Mouse (Mus musculus): ENCODE data around the gene Sox13. TPM values are rescaled to one million over a fixed set of nuclear protein-coding genes. Genes with fewer than 3 reads are reported as not detected.

Gene Sox13
- polyA plus RNA-seq, 1 experiment from 2014 or later, result 6.0 TPM

DNA sequence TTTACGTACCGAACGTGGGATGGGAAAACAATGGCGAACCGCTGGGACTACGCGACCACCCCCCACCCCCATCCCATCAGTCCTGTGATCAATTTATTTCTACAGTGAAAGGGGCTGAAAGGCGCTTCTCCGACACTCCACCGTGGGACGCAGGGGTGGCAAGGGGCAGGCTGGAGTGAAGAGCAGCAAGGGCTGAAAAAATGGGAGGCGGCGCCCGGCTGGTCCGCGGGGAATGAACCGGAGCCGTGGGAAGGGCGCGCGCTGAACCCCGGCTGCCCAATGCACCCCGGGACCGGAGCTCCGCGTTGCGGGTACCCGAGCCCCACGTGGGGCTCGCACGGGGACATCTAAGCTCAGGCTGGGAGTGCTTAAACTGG, 1.0 kb downstream of the Sox13 start:
- H3K4me2 ChIP-seq, result peak overlapping the region; percentile 100
- H3K4me3 ChIP-seq, result peak overlapping the region; percentile 78
- H3K27me3 ChIP-seq, result no peaks in the 10 kb centered on the region
- no peaks in the 10 kb centered on the region for H3K9me3 ChIP-seq
- ATAC-seq (ENCODE audit: low FRiP score, low read depth), result no peak
- H3K27ac ChIP-seq (replicated peaks), result peak overlapping the region; percentile 88
- under 1% methylated on average over 30 of the region's 31 CpGs for WGBS
- H3K9ac ChIP-seq, result peak overlapping the region; percentile 77
- H3K36me3 ChIP-seq, result no peaks in the 10 kb centered on the region
- H3K4me1 ChIP-seq (replicated peaks), result peaks cover 24% of the 10 kb centered on the region

GRCm38 (mm10) chr1:133422615-133423161, 1.5 kb downstream of the Sox13 start:
- ATAC-seq (ENCODE audit: low FRiP score, low read depth), result no peak
- Histone ChIP-seq H3K27me3 (no peaks in the 10 kb centered on the region), H3K4me3 (peak overlapping the region; percentile 78), H3K4me1 (replicated peaks) (peaks cover 29% of the 10 kb centered on the region), H3K4me2 (peak overlapping the region; percentile 100), H3K36me3 (no peaks in the 10 kb centered on the region), H3K27ac (replicated peaks) (peak overlapping the region; percentile 88; the same call in 1 of the 2 replicates), H3K9ac (peak overlapping the region; percentile 77), H3K9me3 (no peaks in the 10 kb centered on the region)
- under 1% methylated on average over 29 of the region's 29 CpGs for WGBS

- H3K4me1 ChIP-seq (replicated peaks), result peaks cover 34% of the 10 kb centered on the region
- peak overlapping the region; percentile 78 for H3K4me3 ChIP-seq
- no peak for ATAC-seq (ENCODE audit: low FRiP score, low read depth)
- H3K27me3 ChIP-seq, result no peaks in the 10 kb centered on the region
- H3K9ac ChIP-seq, result peak overlapping the region; percentile 77
- 0 out of 2 replicates have a peak overlapping the region, but pooled peaks have one; percentile 12 for H3K27ac ChIP-seq (replicated peaks)
- 28% methylated on average over 16 of the region's 16 CpGs for whole genome bisulfite sequencing
- H3K4me2 ChIP-seq, result peak overlapping the region; percentile 100
- H3K9me3 ChIP-seq, result no peaks in the 10 kb centered on the region
- H3K36me3 ChIP-seq, result no peaks in the 10 kb centered on the region
These were observed 2.1 kb downstream of the Sox13 start for GRCm38 (mm10) chr1:133421975-133422570.

GRCm38 (mm10) chr1:133421061-133421460, 3.1 kb downstream of the Sox13 start:
- Histone ChIP-seq H3K4me1 (replicated peaks) (peaks cover 41% of the 10 kb centered on the region), H3K4me2 (peak overlapping the region; percentile 100; the same call in 1 of the 2 replicates), H3K36me3 (no peaks in the 10 kb centered on the region), H3K4me3 (no peak overlapping the region), H3K9me3 (no peaks in the 10 kb centered on the region), H3K27ac (replicated peaks) (no peak overlapping the region), H3K9ac (no peak overlapping the region), H3K27me3 (no peaks in the 10 kb centered on the region)
- ATAC-seq (ENCODE audit: low FRiP score, low read depth), result no peak
- WGBS, result 19% methylated on average over 2 of the region's 2 CpGs

GRCm38 (mm10) chr1:133420491-133420890, 3.7 kb downstream of the Sox13 start:
- H3K36me3 ChIP-seq, result no peaks in the 10 kb centered on the region
- H3K4me2 ChIP-seq, result no peak overlapping the region
- no peak overlapping the region for H3K9ac ChIP-seq
- H3K4me3 ChIP-seq, result no peak overlapping the region
- WGBS, result 42% methylated on average over 3 of the region's 3 CpGs
- ATAC-seq (ENCODE audit: low FRiP score, low read depth), result no peak
- no peaks in the 10 kb centered on the region for H3K27me3 ChIP-seq
- no peaks in the 10 kb centered on the region for H3K9me3 ChIP-seq
- peaks cover 41% of the 10 kb centered on the region for H3K4me1 ChIP-seq (replicated peaks)
- no peak overlapping the region for H3K27ac ChIP-seq (replicated peaks)

- no peak for ATAC-seq (ENCODE audit: low FRiP score, low read depth)
- H3K27me3 ChIP-seq, result no peaks in the 10 kb centered on the region
- H3K4me2 ChIP-seq, result no peak overlapping the region
- H3K4me3 ChIP-seq, result no peak overlapping the region
- 74% methylated on average over 3 of the region's 3 CpGs for WGBS
- H3K27ac ChIP-seq (replicated peaks), result no peak overlapping the region
- no peaks in the 10 kb centered on the region for H3K36me3 ChIP-seq
- H3K9ac ChIP-seq, result no peak overlapping the region
- peaks cover 45% of the 10 kb centered on the region for H3K4me1 ChIP-seq (replicated peaks)
- H3K9me3 ChIP-seq, result no peaks in the 10 kb centered on the region
These were observed 4.9 kb downstream of the Sox13 start for GRCm38 (mm10) chr1:133419178-133419834.

- Histone ChIP-seq H3K4me2 (peak overlapping the region; percentile 59), H3K36me3 (no peaks in the 10 kb centered on the region), H3K9ac (peak overlapping the region; percentile 41), H3K4me1 (replicated peaks) (peaks cover 49% of the 10 kb centered on the region), H3K27me3 (no peaks in the 10 kb centered on the region), H3K4me3 (peak overlapping the region; percentile 33), H3K9me3 (no peaks in the 10 kb centered on the region), H3K27ac (replicated peaks) (peak overlapping the region; percentile 44; the same call in 1 of the 2 replicates)
- ATAC-seq (ENCODE audit: low FRiP score, low read depth), result 0 out of 2 replicates have a peak, but pooled peaks have one; percentile 23
- 20% methylated on average over 28 of the region's 28 CpGs for WGBS
These were observed 5.9 kb downstream of the Sox13 start for GRCm38 (mm10) chr1:133418164-133418800.

GRCm38 (mm10) chr1:133417539-133417938, 6.6 kb downstream of the Sox13 start:
- Histone ChIP-seq H3K36me3 (no peaks in the 10 kb centered on the region), H3K4me3 (no peak overlapping the region), H3K9me3 (no peaks in the 10 kb centered on the region), H3K27ac (replicated peaks) (no peak overlapping the region), H3K9ac (no peak overlapping the region), H3K27me3 (no peaks in the 10 kb centered on the region), H3K4me1 (replicated peaks) (peaks cover 45% of the 10 kb centered on the region), H3K4me2 (peak overlapping the region; percentile 59)
- ATAC-seq (ENCODE audit: low FRiP score, low read depth), result no peak
- WGBS, result 96% methylated on average over 1 of the region's 1 CpGs

GRCm38 (mm10) chr1:133417113-133417512, 7.1 kb downstream of the Sox13 start:
- H3K4me2 ChIP-seq, result no peak overlapping the region
- no peak overlapping the region for H3K4me3 ChIP-seq
- 60% methylated on average over 3 of the region's 3 CpGs for WGBS
- no peaks in the 10 kb centered on the region for H3K27me3 ChIP-seq
- H3K36me3 ChIP-seq, result no peaks in the 10 kb centered on the region
- no peak overlapping the region for H3K9ac ChIP-seq
- no peak overlapping the region for H3K27ac ChIP-seq (replicated peaks)
- ATAC-seq (ENCODE audit: low FRiP score, low read depth), result no peak
- peaks cover 41% of the 10 kb centered on the region for H3K4me1 ChIP-seq (replicated peaks)
- H3K9me3 ChIP-seq, result no peaks in the 10 kb centered on the region

GRCm38 (mm10) chr1:133416472-133416871, 7.7 kb downstream of the Sox13 start:
- Histone ChIP-seq H3K9me3 (no peaks in the 10 kb centered on the region), H3K9ac (no peak overlapping the region), H3K27ac (replicated peaks) (no peak overlapping the region), H3K4me2 (no peak overlapping the region), H3K36me3 (no peaks in the 10 kb centered on the region), H3K4me3 (no peak overlapping the region), H3K27me3 (no peaks in the 10 kb centered on the region), H3K4me1 (replicated peaks) (peaks cover 35% of the 10 kb centered on the region)
- 84% methylated on average over 7 of the region's 7 CpGs for WGBS
- no peak for ATAC-seq (ENCODE audit: low FRiP score, low read depth)

- WGBS, result 66% methylated on average over 6 of the region's 6 CpGs
- no peak for ATAC-seq (ENCODE audit: low FRiP score, low read depth)
- H3K36me3 ChIP-seq, result no peaks in the 10 kb centered on the region
These were observed 8.7 kb downstream of the Sox13 start for GRCm38 (mm10) chr1:133415505-133415904.

GRCm38 (mm10) chr1:133415086-133415485, 9.1 kb downstream of the Sox13 start:
- Histone ChIP-seq H3K9me3 (no peaks in the 10 kb centered on the region), H3K4me3 (no peak overlapping the region), H3K4me2 (no peak overlapping the region), H3K36me3 (no peaks in the 10 kb centered on the region), H3K4me1 (replicated peaks) (peaks cover 30% of the 10 kb centered on the region), H3K9ac (no peak overlapping the region), H3K27ac (replicated peaks) (no peak overlapping the region), H3K27me3 (no peaks in the 10 kb centered on the region)
- 62% methylated on average over 7 of the region's 7 CpGs for WGBS
- ATAC-seq (ENCODE audit: low FRiP score, low read depth), result no peak

More at GRCm38 (mm10) chr1:133415505-133415904, 8.7 kb downstream of the Sox13 start:
- H3K27ac ChIP-seq (replicated peaks), result no peak overlapping the region
- no peak overlapping the region for H3K9ac ChIP-seq
- no peaks in the 10 kb centered on the region for H3K27me3 ChIP-seq
- no peak overlapping the region for H3K4me3 ChIP-seq
- no peaks in the 10 kb centered on the region for H3K9me3 ChIP-seq
- peaks cover 31% of the 10 kb centered on the region for H3K4me1 ChIP-seq (replicated peaks)
- H3K4me2 ChIP-seq, result no peak overlapping the region

Data from hindbrain, embryonic 15.5 days (tissue).